Mouse (Mus musculus) MEL (cell line): Measurements from ENCODE around the gene Ric8b. TPM values are rescaled to one million over a fixed set of nuclear protein-coding genes. Genes with fewer than 3 reads are reported as not detected.

Experiments
- DNase-seq: peaks from one replicate; pipeline ENCODE4 v3.0.0; 2011; ENCODE audit warnings: low read depth, low spot score
- H3K27ac ChIP-seq: 2 replicates; pipeline ENCODE4 v1.5.1; 2012; ENCODE audit warnings: low read depth, mild to moderate bottlenecking, control low read depth, low read length, moderate library complexity; ENCODE audit not compliant: control insufficient read depth
- H3K27me3 ChIP-seq, 2 experiments: fragments of 150-350 bp in 1 of 2; sonication (generic) in 1 of 2; 2 replicates each; pipeline ENCODE4 v1.6.1; 2012; ENCODE audit warnings: low read length in 2 of 2, mild to moderate bottlenecking in 2 of 2, improper control_type of control experiment in 1 of 2, moderate library complexity in 1 of 2; ENCODE audit not compliant: insufficient read depth in 2 of 2, control insufficient read depth in 1 of 2
- H3K36me3 ChIP-seq, 2 experiments: 2 replicates each; pipeline ENCODE4 v1.6.1; 2012 to 2014; ENCODE audit warnings: low read length in 2 of 2, improper control_type of control experiment in 1 of 2, inconsistent platforms in 1 of 2, mild to moderate bottlenecking in 1 of 2; ENCODE audit not compliant: insufficient read depth in 2 of 2, control insufficient read depth in 1 of 2
- H3K4me1 ChIP-seq, 2 experiments: fragments of 150-350 bp in 1 of 2; sonication (generic) in 1 of 2; 2 replicates each; pipeline ENCODE4 v1.6.1; 2012; ENCODE audit warnings: low read length in 2 of 2, improper control_type of control experiment in 1 of 2, mild to moderate bottlenecking in 1 of 2; ENCODE audit not compliant: insufficient read depth in 2 of 2, control insufficient read depth in 1 of 2
- H3K4me3 ChIP-seq, 2 experiments: fragments of 150-350 bp in 1 of 2; sonication (generic) in 1 of 2; 2 replicates each; pipeline ENCODE4 v1.5.1; 2012; ENCODE audit warnings: low read depth in 2 of 2, low read length in 2 of 2, mild to moderate bottlenecking in 2 of 2, moderate library complexity in 2 of 2, control low read depth in 1 of 2, improper control_type of control experiment in 1 of 2; ENCODE audit not compliant: control insufficient read depth in 1 of 2, insufficient read depth in 1 of 2
- H3K79me2 ChIP-seq: 2 replicates; pipeline ENCODE4 v1.6.1; 2012; ENCODE audit warnings: mild to moderate bottlenecking, low read length, moderate library complexity; ENCODE audit not compliant: control insufficient read depth, poor library complexity, insufficient read depth
- H3K9ac ChIP-seq: 2 replicates; pipeline ENCODE4 v1.6.1; 2012; ENCODE audit warnings: low read depth, mild to moderate bottlenecking, control low read depth, low read length, moderate library complexity; ENCODE audit not compliant: control insufficient read depth, poor library complexity, severe bottlenecking
- H3K9me3 ChIP-seq: fragments of 150-350 bp; sonication (generic); replicated peaks from 2 replicates; pipeline ENCODE4 v1.6.1; 2012; ENCODE audit warnings: mild to moderate bottlenecking, low read length, improper control_type of control experiment, moderate library complexity; ENCODE audit not compliant: insufficient read depth
- ELF1 ChIP-seq: IDR thresholded peaks from 2 replicates; pipeline ENCODE4 v1.6.1; 2014; ENCODE audit warnings: low read depth, mild to moderate bottlenecking, inconsistent platforms, low read length, improper control_type of control experiment, moderate library complexity
- EP300 ChIP-seq, 2 experiments: IDR thresholded peaks; 2 replicates each; pipeline ENCODE4 v1.6.1; 2011; ENCODE audit warnings: improper control_type of control experiment in 2 of 2, low read length in 2 of 2, low read depth in 1 of 2, mild to moderate bottlenecking in 1 of 2
- GABPA ChIP-seq: IDR thresholded peaks from 2 replicates; pipeline ENCODE4 v1.6.1; 2012; ENCODE audit warnings: low read depth, mild to moderate bottlenecking, inconsistent platforms, low read length, improper control_type of control experiment, moderate library complexity
- GATA1 ChIP-seq: IDR thresholded peaks from 2 replicates; pipeline ENCODE4 v1.6.1; 2011; ENCODE audit warnings: low read depth, low read length, improper control_type of control experiment
- MAZ ChIP-seq: IDR thresholded peaks from 2 replicates; pipeline ENCODE4 v1.6.1; 2012; ENCODE audit warnings: low read depth, mild to moderate bottlenecking, inconsistent platforms, low read length, improper control_type of control experiment
- MYC ChIP-seq: IDR thresholded peaks from 2 replicates; pipeline ENCODE4 v1.6.1; 2011; ENCODE audit warnings: low read depth, mild to moderate bottlenecking, low read length, improper control_type of control experiment, moderate library complexity
- POLR2AphosphoS2 ChIP-seq: IDR thresholded peaks from 2 replicates; pipeline ENCODE4 v1.6.1; 2011; ENCODE audit warnings: low read length, improper control_type of control experiment
- POLR2AphosphoS5 ChIP-seq: IDR thresholded peaks from 2 replicates; pipeline ENCODE4 v1.6.1; 2012; ENCODE audit warnings: low read depth, borderline replicate concordance, mild to moderate bottlenecking, inconsistent platforms, low read length, moderate library complexity, mixed read lengths
- RAD21 ChIP-seq: IDR thresholded peaks from 2 replicates; pipeline ENCODE4 v1.6.1; 2011; ENCODE audit warnings: mild to moderate bottlenecking, low read depth, low read length, improper control_type of control experiment
- RCOR1 ChIP-seq: IDR thresholded peaks from 2 replicates; pipeline ENCODE4 v1.6.1; 2012; ENCODE audit warnings: low read depth, mild to moderate bottlenecking, inconsistent platforms, low read length, improper control_type of control experiment
- SMC3 ChIP-seq: IDR thresholded peaks from 2 replicates; pipeline ENCODE4 v1.6.1; 2011; ENCODE audit warnings: low read depth, low read length, improper control_type of control experiment
- UBTF ChIP-seq: IDR thresholded peaks from 2 replicates; pipeline ENCODE4 v1.6.1; 2012; ENCODE audit warnings: low read depth, mild to moderate bottlenecking, inconsistent platforms, low read length, improper control_type of control experiment, moderate library complexity, borderline replicate concordance; ENCODE audit not compliant: insufficient read depth
- USF1 ChIP-seq: IDR thresholded peaks from 2 replicates; pipeline ENCODE4 v1.6.1; 2014; ENCODE audit warnings: low read depth, mild to moderate bottlenecking, inconsistent platforms, low read length, improper control_type of control experiment, moderate library complexity
- USF2 ChIP-seq, 2 experiments: IDR thresholded peaks; 2 replicates each; pipeline ENCODE4 v1.6.1; 2011 to 2012; ENCODE audit warnings: improper control_type of control experiment in 2 of 2, low read length in 2 of 2, borderline replicate concordance in 1 of 2, inconsistent platforms in 1 of 2, low read depth in 1 of 2, mild to moderate bottlenecking in 1 of 2; ENCODE audit not compliant: insufficient read depth in 1 of 2
- ZC3H11A ChIP-seq: IDR thresholded peaks from 2 replicates; pipeline ENCODE4 v1.6.1; 2012; ENCODE audit warnings: low read depth, mild to moderate bottlenecking, inconsistent platforms, low read length, improper control_type of control experiment
- ZKSCAN1 ChIP-seq: IDR thresholded peaks from 2 replicates; pipeline ENCODE4 v1.6.1; 2012; ENCODE audit warnings: low read depth, mild to moderate bottlenecking, inconsistent platforms, low read length, improper control_type of control experiment, moderate library complexity
- ZMIZ1 ChIP-seq: IDR thresholded peaks from 2 replicates; pipeline ENCODE4 v1.6.1; 2012; ENCODE audit warnings: low read depth, mild to moderate bottlenecking, inconsistent platforms, low read length, improper control_type of control experiment, moderate library complexity
- polyA plus RNA-seq, 2 experiments: library from polyadenylated mRNA; stranded (reverse) in 1 of 2; unstranded in 1 of 2; fragments of >175 nt in 1 of 2; fragments of >200 nt in 1 of 2; gene quantifications; 2 replicates each; pipeline versions ENCODE4 v1.2.1 to v1.2.4; 2012; ENCODE audit warnings: low replicate concordance in 2 of 2, low read depth in 1 of 2; ENCODE audit not compliant: insufficient read length in 2 of 2, insufficient read depth in 1 of 2, missing spikeins in 1 of 2
- total RNA-seq: library from RNA; depleted of rRNA; stranded (reverse); fragments of 300-350 nt; gene quantifications from 2 replicates; pipeline ENCODE4 v1.2.3, GENCODE M21; 2012

Gene Ric8b
- total and polyA plus RNA-seq, 3 experiments = 6.3 to 8.6 TPM; not detected in 1

DNA sequence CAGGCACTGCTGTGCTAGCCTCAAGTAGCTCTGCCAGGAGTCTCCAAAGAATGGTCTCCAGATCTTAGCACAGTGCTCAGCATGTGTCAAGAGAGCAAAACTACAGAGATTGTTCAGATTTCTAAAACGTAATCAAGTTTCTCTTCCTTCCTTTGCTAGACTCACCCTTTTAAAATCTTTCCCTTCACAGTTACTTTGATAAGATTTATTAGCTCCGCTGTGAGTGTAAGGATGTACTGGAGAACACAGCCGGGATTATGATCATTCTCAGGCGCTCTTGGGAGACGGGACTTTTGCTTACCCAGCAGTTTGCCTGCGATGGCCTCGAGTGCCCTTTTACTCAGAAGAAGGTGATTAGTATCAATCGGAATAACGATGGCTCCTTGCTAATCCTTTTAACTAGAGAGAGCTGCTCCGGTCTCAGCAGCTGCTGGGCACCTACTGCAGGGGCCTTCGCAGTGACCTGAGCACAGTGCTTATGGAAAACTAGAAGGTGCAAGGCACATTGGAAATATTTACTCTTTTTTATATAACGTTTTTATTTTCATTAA, 43.0 kb downstream of the Ric8b start:
- no peak overlapping the region for H3K27ac ChIP-seq
- peaks cover 2 to 22% of the 10 kb centered on the region in 2 experiments; a peak in 3 of 4 replicates for H3K4me1 ChIP-seq
- no peak overlapping the region for H3K4me3 ChIP-seq
- no peaks in the 10 kb centered on the region for H3K27me3 ChIP-seq
- H3K9me3 ChIP-seq = no peaks in the 10 kb centered on the region
- no peak for DNase-seq
- TF ChIP-seq USF1 (no peak), MYC (no peak), ZC3H11A (no peak), RCOR1 (no peak), EP300 (IDR thresholded peaks at IDR 0.05; ENCODE audit: low read depth in 1 of 2, low read length in 2 of 2) (no peak)
- H3K79me2 ChIP-seq = no peaks in the 10 kb centered on the region
- H3K36me3 ChIP-seq = peaks cover 2 to 23% of the 10 kb centered on the region in 2 experiments; a peak in 3 of 4 replicates
- H3K9ac ChIP-seq = no peak overlapping the region

DNA sequence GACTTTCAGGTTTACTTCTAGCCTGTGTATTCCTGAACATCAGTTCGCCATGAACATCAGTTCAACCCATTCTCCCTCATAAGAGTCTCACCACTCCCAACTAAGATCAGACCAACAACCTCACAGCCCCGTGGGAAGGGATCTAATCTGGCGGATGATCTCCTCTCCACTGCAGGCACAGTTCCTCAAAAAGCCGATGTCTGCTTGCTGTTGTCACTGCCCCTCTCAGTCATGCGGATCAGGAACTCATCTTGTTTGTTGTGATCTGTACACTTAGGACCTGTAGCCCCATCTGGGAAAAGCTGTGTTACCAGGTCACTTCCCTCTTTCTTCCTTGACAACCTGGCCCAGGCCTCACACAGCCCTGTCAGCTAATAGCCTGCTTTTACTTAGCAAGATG, 45.7 kb downstream of the Ric8b start:
- Histone ChIP-seq H3K36me3 (peaks cover 2 to 14% of the 10 kb centered on the region in 2 experiments; a peak in 3 of 4 replicates), H3K4me3 (no peak overlapping the region), H3K9me3 (no peaks in the 10 kb centered on the region), H3K27ac (no peak overlapping the region), H3K4me1 (peaks cover 0 to 8% of the 10 kb centered on the region in 2 experiments; a peak in 3 of 4 replicates), H3K9ac (no peak overlapping the region), H3K79me2 (no peaks in the 10 kb centered on the region), H3K27me3 (no peaks in the 10 kb centered on the region)
- peak; percentile 57 for DNase-seq
- TF ChIP-seq EP300 (IDR thresholded peaks at IDR 0.05; ENCODE audit: low read depth in 1 of 2, low read length in 2 of 2) (no peak), GATA1 (peak; percentile 62)

DNA sequence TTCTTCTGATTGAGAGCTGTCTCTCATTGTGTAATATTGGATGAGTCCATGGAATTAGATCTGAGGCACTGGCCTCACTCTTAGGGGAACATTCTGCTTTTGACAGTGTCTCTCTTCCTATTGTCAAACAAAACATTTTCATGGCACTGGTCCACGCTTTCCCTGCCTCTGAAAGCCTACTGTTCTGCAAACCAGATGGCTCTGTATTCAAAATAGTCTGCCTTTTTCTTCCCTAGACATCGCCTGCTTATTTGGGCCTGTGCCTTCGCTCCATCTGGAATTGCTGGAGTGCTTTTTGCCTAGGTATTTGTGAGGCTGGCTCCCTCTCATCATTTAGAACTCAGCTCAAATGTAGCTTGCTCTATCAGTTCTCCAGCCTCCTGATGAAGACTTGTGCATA, 46.3 kb downstream of the Ric8b start:
- TF ChIP-seq GABPA (no peak), USF1 (no peak), POLR2AphosphoS2 (no peak), SMC3 (no peak), ELF1 (no peak), RAD21 (no peak), POLR2AphosphoS5 (no peak), MAZ (no peak), USF2 (IDR thresholded peaks at IDR 0.05; ENCODE audit: borderline replicate concordance in 1 of 2, insufficient read depth in 1 of 2, low read depth in 1 of 2, low read length in 2 of 2) (no peak), UBTF (no peak), ZKSCAN1 (no peak), ZMIZ1 (no peak)
- H3K9me3 ChIP-seq = no peaks in the 10 kb centered on the region
- H3K9ac ChIP-seq = no peak overlapping the region
- H3K36me3 ChIP-seq = peaks cover 2 to 11% of the 10 kb centered on the region in 2 experiments; a peak in 3 of 4 replicates
- no peak overlapping the region for H3K27ac ChIP-seq
- H3K4me1 ChIP-seq = peaks cover 0 to 7% of the 10 kb centered on the region in 2 experiments; a peak in 2 of 4 replicates
- no peaks in the 10 kb centered on the region for H3K27me3 ChIP-seq
- DNase-seq = no peak
- no peak overlapping the region for H3K4me3 ChIP-seq
- no peaks in the 10 kb centered on the region for H3K79me2 ChIP-seq
